Mouse (Mus musculus) megakaryocyte, adult 5-6 weeks (primary cell): Measurements from ENCODE around the gene Rad9b. TPM values are rescaled to one million over a fixed set of nuclear protein-coding genes. Genes with fewer than 3 reads are reported as not detected.
"Not testable (repeated sequence)": the region's sequence is repeated elsewhere in the genome, so short reads cannot be mapped to it uniquely, and the experiment has no call there.

Source experiments
- ATAC-seq: 2 replicates; pipeline ENCODE4 v1.8.0; 2016; ENCODE audit warnings: mild to moderate bottlenecking, inconsistent platforms; ENCODE audit not compliant: poor library complexity, severe bottlenecking
- total RNA-seq, 2 experiments: library from RNA; stranded (forward) in 1 of 2; stranded (reverse) in 1 of 2; fragments of 153-499, 151-499 nt in 1 of 2; fragments of 221-1000, 200-1000 nt in 1 of 2; gene quantifications; 2 replicates each; pipeline versions ENCODE4 v1.2.3 to v1.2.4; 2015 to 2017

Rad9b gene
- total RNA-seq, 2 experiments from 2014 or later, result 1.5 to 1.6 TPM

DNA sequence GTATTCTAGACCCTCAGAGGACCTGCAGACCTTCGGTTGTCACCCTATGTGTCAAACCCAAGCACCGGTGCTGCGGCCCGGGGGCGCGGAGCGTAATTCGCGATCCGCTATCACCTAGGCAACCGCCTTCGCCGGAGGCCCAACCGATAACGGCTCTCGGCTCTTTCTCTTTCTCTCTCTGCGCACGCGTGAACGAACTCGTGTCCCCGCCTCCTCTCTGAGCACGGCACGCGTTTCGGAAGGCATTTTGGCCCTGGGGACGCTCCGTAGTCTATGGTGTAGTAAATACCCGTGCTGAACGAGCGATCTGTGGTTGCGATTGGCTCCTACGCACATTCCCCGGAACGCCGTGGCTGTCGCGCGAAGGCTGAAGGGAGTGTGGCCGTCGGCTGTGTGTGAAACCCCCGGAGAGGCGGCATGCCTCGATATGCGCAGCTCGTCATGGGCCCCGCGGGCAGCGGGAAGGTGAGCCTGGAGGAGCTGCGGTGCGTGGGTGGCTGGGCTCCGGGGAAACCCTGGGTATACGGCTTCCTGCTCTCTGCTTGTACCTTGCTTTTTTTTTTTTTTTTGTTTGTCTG lies 18.2 kb upstream of the Rad9b start, which contains the start of gene Fam216a:
TSS of gene Fam216a (minus strand) at position 173 of the 578 bp plus-strand sequence.
- ATAC-seq, result peak; percentile 96

DNA sequence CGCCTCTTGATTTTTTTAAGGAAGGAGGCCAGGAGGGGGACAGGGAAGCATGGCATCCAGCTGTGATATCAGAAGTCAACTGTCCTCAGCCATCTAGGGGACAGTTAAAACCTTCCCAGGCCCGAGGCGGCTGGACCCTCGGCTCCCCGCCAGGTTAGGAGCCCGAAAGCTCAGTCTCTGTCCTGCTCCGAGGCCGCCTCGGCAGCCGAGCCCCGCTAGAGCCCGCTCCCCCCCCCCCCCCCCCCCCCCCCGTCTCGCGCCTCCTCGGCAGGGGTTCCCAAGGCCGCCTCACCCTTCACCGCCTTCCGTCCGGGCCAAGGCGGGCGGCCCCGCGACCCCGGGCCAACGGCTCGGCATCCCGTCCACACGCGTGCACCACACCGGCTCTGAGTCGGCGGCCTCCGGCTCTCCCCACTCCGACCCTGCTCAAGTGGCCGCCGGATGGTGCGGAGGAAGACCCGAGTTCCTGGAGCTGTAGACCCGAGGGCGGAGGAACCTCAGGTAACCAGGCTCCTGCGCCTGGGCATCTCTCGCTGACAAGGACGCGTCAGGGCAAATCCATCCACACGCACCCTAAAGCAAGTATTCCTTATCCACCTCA lies 17.7 kb upstream of the Rad9b start, which contains the start of gene Gpn3:
TSS of gene Gpn3 (plus strand) at position 286 of the 601 bp plus-strand sequence.
- ATAC-seq, result peak; percentile 59

- ATAC-seq, result no peak
Measured at GRCm38 (mm10) chr5:122354492-122355067, 547 bp upstream of the Rad9b start.

- ATAC-seq, result no peak
Measured at GRCm38 (mm10) chr5:122345777-122346176, 8.3 kb downstream of the Rad9b start.

- peak; percentile 86 for ATAC-seq
Measured at GRCm38 (mm10) chr5:122344260-122344659, 9.8 kb downstream of the Rad9b start.

DNA sequence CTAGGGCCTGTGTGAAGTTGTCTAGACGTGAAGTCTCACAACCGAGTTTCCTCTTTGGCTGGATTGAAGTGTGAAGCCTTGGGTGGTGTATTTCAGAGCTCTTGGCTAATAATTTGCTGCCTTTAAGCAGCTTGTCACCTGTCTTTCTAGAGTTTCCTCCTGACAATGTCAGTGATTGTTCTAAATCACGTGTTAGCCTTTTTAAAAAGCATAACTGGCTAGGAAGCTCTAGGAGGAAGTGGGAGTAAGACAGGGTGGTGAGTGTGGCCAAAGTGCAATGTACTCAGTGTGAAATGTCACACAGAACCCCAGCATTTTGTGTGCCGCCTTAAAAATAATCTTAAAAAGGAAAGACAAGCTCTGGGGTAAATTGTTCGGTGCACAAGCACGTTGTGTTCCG lies 10.3 kb downstream of the Rad9b start:
- peak; percentile 73 for ATAC-seq

DNA sequence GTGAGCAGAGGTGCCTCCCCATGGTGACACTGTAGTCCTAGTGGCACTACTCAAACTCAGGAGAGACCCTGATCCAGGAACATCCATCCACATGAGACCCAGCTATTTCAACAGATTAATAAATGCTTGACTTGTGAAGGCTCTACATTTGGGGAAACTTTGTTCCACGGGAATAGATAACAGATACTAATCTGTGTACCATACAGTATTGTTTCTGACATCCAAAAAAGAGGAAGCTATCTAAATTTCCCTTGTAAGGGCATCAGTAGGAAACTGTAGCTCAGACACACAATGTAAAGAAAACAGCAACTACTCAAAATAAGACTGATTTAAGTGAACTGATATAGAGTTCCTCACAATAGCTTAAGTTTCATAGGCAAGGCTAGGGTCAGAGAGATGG lies 11.2 kb downstream of the Rad9b start:
- 0 out of 2 replicates have a peak, but pooled peaks have one; percentile 18 for ATAC-seq

DNA sequence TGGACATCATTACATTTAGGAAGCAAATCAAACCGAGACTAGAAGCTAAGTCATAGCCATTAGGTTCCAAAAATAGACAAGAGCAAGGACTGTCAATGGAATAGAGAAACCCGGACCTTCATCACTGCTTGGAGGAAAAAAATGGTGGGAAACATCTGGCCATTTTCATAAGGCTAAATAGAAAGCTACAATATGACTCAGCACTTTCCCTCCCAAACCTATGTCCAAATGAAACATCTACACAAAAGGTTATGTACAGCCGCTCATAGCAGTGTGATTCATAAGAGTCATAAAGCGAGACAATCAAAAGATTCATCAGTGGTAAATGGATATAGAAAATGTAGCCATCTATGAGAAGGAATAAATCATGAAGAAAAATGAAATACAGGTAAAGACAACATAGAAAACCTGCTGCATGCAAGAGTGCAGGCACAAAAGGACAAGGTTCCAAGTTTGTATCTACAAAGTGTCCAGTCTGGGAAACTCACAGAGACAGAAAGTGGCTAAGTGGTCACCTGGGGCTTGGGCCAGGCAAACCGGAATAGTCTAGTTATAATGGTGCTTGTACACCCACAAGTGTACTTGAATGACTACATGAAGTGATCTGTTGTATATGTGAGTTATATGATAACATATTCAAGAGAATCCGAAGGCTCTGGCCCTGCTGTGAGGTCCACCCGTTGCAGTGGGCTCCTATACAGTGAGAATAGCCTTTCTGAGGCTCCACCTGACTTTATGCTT lies 17.3 kb downstream of the Rad9b start:
- no peak for ATAC-seq

DNA sequence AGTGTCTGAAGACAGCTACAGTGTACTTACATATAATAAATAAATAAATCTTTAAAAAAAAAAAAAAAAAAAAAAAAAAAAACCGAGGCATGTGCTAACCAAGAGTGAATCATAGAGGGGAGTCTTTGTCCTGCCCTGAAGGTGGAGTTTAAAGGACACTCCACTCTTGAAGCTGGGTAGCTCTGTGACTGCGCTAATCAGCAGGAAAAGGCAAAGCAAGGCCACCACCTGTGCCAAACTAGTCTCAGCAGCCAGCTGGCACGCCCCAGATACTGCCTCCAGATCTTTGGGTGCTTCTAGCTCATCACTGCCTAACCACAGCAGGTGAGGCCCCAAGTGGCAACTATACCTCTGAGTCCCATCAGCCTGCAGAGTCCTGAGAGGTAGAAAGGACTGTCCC lies 19.4 kb downstream of the Rad9b start:
- ATAC-seq, result no peak

DNA sequence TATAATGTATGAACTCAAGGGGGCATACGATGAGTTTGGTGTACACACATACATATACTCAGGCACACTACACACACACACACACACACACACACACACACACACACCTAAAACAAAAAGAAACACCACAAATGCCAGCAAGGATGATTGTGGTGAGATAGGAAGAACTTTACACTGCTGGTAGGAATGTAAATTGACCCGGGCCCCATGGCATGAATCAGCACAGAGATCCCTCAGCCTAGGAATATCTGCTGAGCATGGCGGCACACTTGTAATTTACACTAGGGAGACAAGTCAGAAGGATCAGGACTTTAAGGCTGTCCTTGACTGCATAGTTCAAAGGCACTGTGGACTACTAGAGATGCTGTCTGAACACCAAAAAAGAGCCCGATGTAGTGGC lies 23.8 kb downstream of the Rad9b start:
- ATAC-seq, result no peak

DNA sequence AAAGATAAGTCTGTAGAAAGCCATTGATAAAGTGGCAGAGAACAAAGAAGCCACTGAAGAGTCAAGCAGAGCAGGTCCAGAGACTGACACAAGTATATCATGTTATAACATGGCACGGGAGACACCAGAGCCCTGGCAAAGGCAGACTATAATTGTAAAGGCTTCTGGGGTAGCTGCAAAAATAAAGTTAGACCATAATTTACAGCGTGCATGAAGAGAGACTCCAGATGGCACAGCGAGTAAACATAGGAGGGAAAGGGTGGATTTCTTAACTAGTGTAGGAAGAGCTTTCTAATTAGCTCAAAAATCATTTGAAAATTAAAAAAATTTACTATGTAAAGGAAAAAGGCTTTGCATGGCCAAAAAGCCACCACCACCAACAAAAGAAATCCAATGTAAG lies 26.8 kb downstream of the Rad9b start:
- no peak for ATAC-seq

GRCm38 (mm10) chr5:122325477-122325876 lies 28.6 kb downstream of the Rad9b start:
- no peak for ATAC-seq

GRCm38 (mm10) chr5:122324608-122325431 lies 29.2 kb downstream of the Rad9b start:
- ATAC-seq, result no peak

DNA sequence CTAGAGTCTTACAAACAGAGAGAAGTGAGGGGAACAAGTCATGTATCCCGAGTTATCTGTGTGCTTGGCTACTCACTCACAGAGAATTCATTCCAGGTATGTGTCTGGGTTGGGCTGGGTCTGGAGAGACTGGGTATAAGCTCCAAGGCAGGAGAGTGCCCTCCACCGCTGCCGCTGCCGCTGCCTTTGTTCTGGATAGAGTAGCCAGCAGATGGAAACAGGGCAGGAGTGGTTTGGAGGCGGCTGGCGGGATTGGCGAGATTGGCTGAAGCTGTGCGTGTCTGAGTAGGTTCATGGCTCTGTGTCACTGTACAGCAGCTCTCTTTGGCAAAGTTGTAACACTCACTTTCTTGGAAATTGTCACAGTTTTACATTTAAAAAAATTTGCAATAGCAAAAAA lies 30.5 kb downstream of the Rad9b start:
- ATAC-seq, result no peak

GRCm38 (mm10) chr5:122320205-122320781 lies 33.7 kb downstream of the Rad9b start:
- no peak for ATAC-seq

DNA sequence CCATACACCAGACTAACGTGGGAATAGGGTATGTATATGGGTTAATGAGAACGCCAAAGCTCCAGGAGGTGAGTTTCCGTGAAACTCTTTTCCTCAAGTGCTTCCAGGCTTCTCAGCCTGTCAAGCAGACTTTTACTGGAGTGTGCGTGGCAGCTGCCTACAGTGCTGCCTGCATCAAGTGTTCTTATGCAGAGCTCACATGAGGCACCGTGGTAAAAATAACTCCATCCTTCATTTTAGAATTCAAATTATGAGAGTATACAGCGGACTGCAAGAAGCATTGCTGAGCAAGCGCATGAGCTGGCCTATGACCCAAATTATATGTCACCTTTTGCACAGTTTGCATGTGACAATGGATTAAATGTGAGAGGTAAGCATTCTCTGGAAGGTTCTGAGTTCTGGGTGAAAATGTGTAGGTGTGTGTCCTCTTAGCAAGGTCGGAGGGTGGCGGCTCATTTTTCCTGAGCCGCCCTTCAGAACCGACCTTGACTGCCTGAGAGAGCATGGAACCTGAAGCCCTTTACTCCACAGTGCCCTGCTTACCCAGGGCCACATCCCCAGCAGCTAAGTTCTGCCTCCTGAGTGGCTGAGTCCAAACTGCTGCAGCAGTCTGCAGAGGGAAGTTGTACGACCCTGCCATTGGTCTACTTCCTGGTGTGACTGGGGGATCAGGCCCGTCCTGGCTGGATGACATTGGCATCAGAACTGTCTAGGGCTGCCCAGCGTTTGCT lies 34.4 kb downstream of the Rad9b start:
- no peak for ATAC-seq

GRCm38 (mm10) chr5:122318976-122319375 lies 35.1 kb downstream of the Rad9b start:
- ATAC-seq, result not testable (repeated sequence)

GRCm38 (mm10) chr5:122318100-122318499 lies 35.9 kb downstream of the Rad9b start:
- peak; percentile 92 for ATAC-seq

DNA sequence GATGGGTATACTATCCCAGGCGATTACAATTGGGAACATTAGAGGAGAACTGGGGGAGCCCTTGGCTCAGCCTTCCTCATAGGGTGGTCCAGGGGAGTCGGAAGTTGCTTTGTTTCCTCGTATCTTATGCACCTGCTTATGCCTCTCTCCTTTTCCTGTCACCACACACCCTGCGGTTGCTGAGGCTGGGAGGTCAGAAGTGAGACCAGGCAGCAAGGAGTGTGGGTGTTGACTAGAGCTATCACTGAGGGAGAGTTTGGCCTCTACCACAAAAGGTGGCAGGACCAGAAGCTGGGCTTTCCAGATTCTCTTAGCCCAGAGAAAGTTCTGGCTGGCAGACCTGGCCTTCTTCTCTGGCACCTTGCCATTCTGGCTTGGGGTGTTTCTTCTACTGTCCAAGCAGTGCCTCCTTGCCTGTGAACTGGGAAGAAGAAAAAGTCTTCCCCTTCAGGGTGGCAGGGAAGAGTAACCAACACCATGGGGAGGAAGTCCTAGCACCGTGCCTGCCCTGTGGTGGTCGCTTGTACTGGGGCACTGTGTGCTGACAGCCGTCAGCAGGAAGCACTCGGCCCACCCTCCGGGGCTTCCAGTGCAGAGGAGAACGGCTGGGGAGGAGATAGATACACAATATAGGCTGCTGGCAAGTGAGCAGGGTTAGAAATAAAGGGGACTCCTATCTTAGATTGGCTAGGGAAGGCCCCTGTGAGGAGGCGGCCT lies 36.5 kb downstream of the Rad9b start:
- no peak for ATAC-seq
